Mouse (Mus musculus): ENCODE measurements around the gene Laptm4a.

GRCm38 (mm10) chr12:8875583-8875982 lies 45.9 kb upstream of the Laptm4a start:
- TF ChIP-seq MYOD1 (IDR thresholded peaks at IDR 0.05; ENCODE audit: control insufficient read depth in 1 of 3, insufficient read length in 2 of 3, low read depth in 2 of 3) (no peak), E2F4 (IDR thresholded peaks at IDR 0.05; ENCODE audit: insufficient read depth) (no peak)
